Mouse (Mus musculus) ZHBTc4 (cell line): ENCODE measurements at regions not wholly inside any gene's neighbourhood (a gene's known extent, or its start where the extent isn't known, plus 50 kb on each side); places are given as distances from the start of the nearest gene placed in this dataset.

Experiments
- DNase-seq: peaks from one replicate; pipeline ENCODE4 v3.0.0-alpha.2; 2011; ENCODE audit warnings: low read depth, low spot score

DNA sequence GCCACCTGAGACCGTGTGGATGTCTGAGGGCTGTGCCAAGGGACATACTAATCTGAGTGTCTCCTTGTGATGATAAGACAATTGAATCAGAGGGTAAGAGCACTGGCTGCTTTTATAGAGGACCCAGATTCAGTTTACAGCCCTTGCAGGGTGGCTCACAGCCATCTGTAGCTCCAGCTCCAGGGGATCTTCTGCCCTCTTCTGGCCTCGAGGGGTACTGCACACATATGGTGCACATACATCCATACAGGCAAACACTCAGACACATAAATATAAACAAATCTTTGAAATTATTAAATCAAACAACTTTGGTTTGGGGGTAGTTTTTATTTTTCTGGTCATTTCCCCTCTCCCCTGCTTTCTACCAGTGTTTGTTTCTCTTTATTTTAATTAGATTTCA, 86.4 kb upstream of the Zfp64 start:
- DNase-seq, result peak; percentile 54

DNA sequence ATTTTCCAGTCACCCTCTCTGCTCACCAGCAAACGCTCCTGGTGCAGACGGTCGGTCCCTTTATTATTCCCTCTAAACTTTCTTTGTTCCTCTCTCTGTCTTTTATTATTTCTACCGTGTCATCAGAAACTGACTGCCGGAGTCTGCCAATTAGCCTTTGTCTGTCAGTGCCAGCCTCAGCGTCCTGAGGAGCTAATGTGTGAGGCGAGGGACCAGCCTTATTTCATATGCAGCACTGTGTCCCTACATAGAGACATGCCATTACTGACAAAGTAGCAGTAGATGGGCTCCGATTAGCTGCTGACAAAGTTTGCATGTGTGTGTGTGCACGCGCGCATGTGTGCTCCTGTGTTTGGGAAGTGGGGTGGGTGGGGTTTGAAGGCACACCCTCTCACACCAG, 82.6 kb upstream of the Zfp64 start:
- DNase-seq, result no peak

DNA sequence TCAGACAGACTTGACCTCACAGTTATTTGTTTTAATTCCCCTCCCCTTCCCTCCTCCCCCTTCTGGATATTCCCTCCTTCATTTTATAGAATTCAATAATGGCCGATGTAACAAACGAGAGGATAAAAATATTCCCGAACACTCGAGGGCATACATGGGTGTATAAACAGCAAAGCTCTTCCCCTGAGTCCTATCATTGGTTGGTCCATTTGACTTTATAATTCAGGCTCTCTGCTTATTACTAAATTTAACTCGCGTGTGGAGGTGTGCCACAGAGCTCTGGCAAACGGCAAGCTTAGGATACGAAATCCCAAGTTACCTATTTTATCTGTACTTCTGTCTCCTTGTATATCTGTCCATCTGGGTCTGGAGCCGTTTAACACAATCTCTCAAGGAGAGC, 82.1 kb upstream of the Zfp64 start:
- DNase-seq, result no peak

DNA sequence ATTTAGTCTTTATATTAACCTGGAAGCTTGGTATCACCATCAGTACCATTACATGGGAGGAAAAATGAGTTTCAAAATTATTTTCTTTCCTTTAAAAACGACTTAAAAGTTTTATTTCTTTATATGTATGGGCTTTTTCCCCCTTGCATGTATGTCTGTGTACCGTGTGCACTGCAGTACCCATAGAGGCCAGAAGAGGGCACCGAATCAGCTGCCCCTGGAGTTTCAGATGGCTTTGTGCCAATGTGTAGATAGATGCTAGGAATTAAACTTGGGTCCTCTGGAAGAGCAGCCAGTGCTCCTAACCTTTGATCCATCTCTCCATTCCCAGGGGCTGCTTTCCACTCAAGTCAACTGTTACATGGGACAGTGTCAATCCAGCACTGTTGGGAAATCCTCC, 79.9 kb upstream of the Zfp64 start:
- peak; percentile 77 for DNase-seq

DNA sequence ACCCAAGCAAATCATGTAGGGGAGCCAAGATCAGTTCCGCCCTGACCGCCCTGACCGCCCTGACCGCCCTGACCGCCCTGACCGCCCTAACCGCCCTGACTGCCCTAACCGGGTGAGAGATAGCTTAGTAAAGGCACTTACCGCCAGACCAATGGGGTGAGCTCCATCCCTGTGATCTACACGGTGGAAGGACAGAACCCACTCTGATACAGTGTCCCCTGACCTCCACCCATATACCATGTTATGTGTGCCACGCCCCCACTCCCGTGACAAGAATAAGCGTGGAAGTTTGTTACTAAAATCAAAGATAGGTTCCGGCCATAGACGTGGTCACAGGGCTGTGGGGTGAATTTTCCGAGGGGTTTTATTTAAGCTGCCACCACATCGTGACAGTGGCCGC, 78.6 kb upstream of the Zfp64 start:
- DNase-seq, result no peak

DNA sequence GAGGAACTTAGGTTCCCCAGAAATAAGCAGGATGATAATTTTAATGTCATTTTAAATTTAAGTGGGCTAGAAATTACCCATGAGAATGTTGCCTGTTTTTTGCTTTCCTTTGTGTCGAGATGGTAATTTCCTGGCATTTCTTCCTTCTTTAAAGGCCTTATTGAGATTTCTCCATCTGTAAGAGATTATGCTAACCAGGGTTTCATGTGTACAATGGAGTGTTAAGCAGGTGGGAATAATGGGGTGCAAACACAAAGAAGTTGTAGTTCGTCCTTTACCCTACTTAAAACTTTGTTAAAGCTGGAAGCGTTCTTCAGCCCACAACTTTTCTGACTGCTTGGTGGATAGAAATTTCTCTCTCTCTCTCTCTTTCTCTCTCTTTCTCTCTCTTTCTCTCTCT, 77.8 kb upstream of the Zfp64 start:
- DNase-seq, result no peak

DNA sequence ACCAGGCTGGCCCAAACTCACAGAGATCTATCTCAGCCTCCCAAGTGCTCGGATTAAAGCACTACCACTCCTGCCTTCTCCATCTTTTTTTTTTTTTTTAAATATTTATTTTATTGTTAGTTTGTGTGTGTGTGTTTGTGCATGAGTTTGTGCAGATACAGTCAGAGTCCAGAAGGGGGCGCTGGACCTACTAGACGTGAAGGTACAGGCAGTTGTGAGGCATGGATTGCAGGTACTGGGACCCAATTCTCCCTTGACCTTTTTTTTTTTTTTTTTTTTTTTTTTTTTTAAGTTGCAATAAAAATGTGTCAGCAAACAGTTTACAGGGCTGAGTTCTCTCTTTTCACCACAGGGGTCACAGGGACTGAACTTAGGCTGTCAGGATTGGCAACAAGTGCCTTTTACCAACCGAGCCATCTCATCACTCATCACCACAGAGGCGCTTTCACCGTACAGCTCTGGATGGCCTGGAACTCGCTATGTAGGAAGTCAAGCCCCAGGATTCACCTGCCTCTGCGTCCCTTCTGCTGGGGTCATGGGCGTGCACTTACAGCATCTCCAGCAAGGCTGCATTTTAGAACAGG, 73.2 kb upstream of the Zfp64 start:
- peak; percentile 71 for DNase-seq

DNA sequence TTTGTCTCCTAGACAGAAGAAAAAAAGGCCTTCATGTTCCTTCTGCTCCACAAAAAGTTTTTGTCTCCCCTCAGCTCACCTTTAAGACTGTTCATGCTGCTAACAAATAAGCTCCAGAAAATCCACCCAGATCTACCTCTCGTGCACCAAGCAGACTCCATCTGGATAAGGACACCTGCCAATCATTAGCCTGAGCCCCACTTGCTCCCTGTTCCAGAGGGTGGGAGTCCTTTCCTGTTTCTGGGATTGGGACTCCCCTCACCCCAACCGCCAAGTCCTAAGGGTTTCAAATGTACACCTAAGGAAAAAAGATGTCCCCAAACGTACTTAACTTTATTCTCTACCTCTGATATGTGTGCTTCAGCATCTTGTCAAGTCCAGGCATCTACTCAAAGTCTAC, 63.6 kb upstream of the Zfp64 start:
- no peak for DNase-seq

DNA sequence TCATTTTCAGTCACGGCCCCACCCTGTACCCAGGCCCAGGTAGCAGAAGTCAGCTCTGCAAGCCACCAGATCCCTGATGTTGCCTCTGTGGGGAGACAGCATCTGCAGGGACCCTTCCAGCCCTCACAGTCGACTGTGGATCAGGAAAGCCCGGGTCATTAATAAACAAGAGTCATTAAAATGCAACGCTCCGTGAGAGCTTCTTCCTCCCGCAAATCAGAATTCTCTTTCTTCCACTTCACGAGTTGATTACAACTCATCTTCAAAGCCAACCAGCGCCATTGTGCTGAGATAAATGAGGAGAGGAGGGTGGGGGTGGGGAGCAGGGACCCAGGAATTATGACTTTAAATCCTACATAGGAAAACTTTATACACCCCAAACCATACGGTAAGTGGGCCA, 54.9 kb upstream of the Zfp64 start:
- DNase-seq, result no peak

DNA sequence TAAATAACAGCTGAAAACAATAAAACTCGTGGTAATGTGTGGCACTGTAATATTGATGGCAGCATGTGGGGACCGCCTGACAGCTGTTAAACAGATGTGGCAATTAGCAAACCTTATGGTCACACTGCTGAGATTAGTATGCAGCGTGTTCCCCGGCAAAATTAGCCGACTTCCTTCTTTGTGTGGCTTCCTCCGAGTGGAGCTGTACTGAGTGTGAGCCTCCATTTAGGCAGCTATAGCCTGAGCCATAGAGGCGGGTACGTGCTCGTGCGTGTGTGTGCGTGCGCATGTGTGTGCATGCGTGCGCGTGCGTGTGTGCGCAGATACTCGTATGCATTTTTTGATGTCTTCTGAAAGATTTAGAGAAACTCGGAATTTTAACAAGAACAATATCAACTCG, 53.4 kb upstream of the Zfp64 start:
- peak; percentile 84 for DNase-seq

DNA sequence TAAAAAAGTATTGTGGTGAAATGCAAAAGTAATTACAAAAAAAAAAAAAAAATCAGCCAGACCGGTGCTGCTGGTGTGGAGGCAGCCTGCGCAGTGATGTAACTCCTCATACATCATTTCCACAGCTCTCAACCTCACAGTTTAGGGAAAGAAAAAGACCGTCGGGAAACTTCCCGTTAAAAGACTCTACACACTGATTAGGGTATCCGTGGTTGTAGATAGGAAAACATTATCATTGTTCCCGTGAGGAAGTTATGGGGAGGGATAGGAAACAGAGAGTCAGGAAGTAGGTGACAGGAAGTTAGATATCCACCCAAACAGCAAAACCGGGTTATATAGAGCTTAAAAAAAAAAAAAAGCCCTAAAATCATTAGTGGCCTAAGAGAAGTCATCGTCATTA, 52.9 kb upstream of the Zfp64 start:
- DNase-seq, result no peak

DNA sequence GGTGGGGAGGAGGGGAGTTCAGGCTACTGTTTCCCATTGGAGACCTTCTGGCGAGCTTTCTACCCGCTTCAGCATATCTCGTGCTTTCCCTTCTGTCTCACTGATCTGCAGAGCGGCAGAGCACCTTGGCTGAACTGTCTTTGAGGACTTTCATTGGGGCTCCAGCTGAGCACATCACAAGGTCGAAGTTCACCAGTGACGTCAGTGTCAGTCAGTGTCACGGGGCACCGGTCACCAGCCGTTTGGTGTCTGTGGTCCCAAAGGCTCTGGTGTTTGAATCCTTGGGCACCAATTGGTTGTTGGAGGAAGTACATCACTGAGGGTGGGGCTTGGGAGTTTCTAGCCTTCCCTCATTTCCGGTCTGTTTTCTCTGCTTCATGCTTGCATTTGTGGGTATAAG, 51.2 kb upstream of the Zfp64 start:
- DNase-seq, result peak; percentile 97

DNA sequence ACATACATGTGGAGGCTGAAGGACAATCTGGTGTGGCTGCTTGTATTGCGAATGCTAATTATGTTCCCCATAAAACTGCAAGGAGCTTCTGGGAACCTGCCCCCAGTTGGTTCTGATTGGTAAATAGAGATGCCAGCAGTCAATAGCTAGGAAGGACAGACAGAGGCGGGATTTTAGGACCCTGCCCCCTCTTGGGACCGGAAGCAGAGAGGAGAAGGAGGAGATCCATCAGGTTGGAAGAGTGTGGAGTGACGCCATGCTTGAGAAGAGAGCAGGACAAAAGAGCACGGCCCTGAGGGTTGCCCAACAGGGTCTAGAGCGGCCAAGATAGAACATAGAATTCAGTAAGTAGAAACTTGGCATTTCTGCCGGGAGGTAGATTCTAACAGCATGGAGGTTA, 50.4 kb upstream of the Zfp64 start:
- peak; percentile 95 for DNase-seq
